Comparison of ENCODE assay signal across 9 mouse cellular contexts in the genomic region with DNA sequence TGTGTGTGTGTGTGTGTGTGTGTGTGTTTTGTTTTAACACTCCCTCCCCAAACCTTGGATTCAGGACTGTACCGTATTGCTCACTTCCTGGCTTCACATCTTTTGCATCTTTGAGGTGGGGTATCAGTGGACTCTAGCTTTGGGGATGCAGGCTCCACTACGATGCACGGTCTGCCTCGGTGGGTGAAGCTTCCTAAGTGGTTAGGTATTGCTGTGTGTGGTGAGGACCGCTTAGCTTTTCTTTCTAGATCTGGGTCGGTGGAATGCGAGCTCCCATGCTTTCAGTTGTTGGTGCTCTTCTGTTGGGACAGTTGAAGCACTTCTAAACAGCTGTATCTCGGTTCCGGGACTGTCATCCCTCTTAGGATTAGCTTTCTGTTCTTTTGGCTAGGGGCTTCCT. TPM values are rescaled to one million over a fixed set of nuclear protein-coding genes. Genes with fewer than 3 reads are reported as not detected.
DNase-seq lines count a peak whose midpoint lies in the region; ATAC-seq and TF ChIP-seq lines count a peak whose summit lies in the region.
"Had no signal": no experiment of that assay in that cellular context is flagged by ENCODE, and none has a peak within 500 bp of the region (broad histone marks: within the 10 kb centered on the region; RNA-seq: fewer than 3 reads in every experiment).

No protein-coding gene starts in this region.

- H3K27ac ChIP-seq in lung, postnatal 0 days (ENCODE audit: low read length) = peak overlapping the region; percentile 99; the same call in 1 of the 2 replicates
- no peak overlapping the region for H3K27ac ChIP-seq in embryonic facial prominence, embryonic 14.5 days (replicated peaks; ENCODE audit: low read depth, low read length)
- H3K27ac ChIP-seq in intestine, postnatal 0 days (ENCODE audit: low read depth, low read length) = no peak overlapping the region
- H3K27ac ChIP-seq in neural tube, embryonic 15.5 days (replicated peaks) = peak overlapping the region; percentile 97

- no peaks in the 10 kb centered on the region for H3K9me3 ChIP-seq in lung, postnatal 0 days (ENCODE audit: low read length)
- no peaks in the 10 kb centered on the region for H3K9me3 ChIP-seq in embryonic facial prominence, embryonic 14.5 days (ENCODE audit: control insufficient read depth, low read length)
- H3K9me3 ChIP-seq in intestine, postnatal 0 days (ENCODE audit: control insufficient read depth) = no peaks in the 10 kb centered on the region
- H3K9me3 ChIP-seq in neural tube, embryonic 15.5 days (replicated peaks) = no peaks in the 10 kb centered on the region

- peak overlapping the region; percentile 98 for H3K4me3 ChIP-seq in lung, postnatal 0 days (ENCODE audit: low read depth, low read length)
- H3K4me3 ChIP-seq in embryonic facial prominence, embryonic 14.5 days (ENCODE audit: low read depth, low read length) = peak overlapping the region; percentile 87
- peak overlapping the region; percentile 78 for H3K4me3 ChIP-seq in intestine, postnatal 0 days (ENCODE audit: low read depth, low read length)
- H3K4me3 ChIP-seq in neural tube, embryonic 15.5 days (replicated peaks) = peak overlapping the region; percentile 91

- WGBS in lung, postnatal 0 days = 7% methylated on average over 9 of the region's 9 CpGs
- WGBS in embryonic facial prominence, embryonic 14.5 days = 8% methylated on average over 9 of the region's 9 CpGs
- WGBS in intestine, postnatal 0 days = 4% methylated on average over 9 of the region's 9 CpGs
- WGBS in neural tube, embryonic 15.5 days = 19% methylated on average over 9 of the region's 9 CpGs

- no peak for TF ChIP-seq EP300 in lung, postnatal 0 days (IDR thresholded peaks at IDR 0.05)

- peaks cover 14% of the 10 kb centered on the region for H3K4me1 ChIP-seq in lung, postnatal 0 days (ENCODE audit: insufficient read depth, low read depth, low read length)
- H3K4me1 ChIP-seq in embryonic facial prominence, embryonic 14.5 days (ENCODE audit: control insufficient read depth, insufficient read depth, low read length) = peaks cover 23% of the 10 kb centered on the region
- H3K4me1 ChIP-seq in intestine, postnatal 0 days (replicated peaks; ENCODE audit: control insufficient read depth, insufficient read depth, low read length) = peaks cover 13% of the 10 kb centered on the region; the same call in 1 of the 2 replicates
- peaks cover 45% of the 10 kb centered on the region for H3K4me1 ChIP-seq in neural tube, embryonic 15.5 days

- peaks cover 5% of the 10 kb centered on the region; the same call in 1 of the 2 replicates for H3K36me3 ChIP-seq in lung, postnatal 0 days (ENCODE audit: insufficient read depth, low read length)
- H3K36me3 ChIP-seq in embryonic facial prominence, embryonic 14.5 days (ENCODE audit: control insufficient read depth, insufficient read depth, low read length) = peaks cover 23% of the 10 kb centered on the region
- H3K36me3 ChIP-seq in intestine, postnatal 0 days (ENCODE audit: control insufficient read depth, insufficient read depth) = peaks cover 12% of the 10 kb centered on the region
- peaks cover 13% of the 10 kb centered on the region for H3K36me3 ChIP-seq in neural tube, embryonic 15.5 days

- H3K27me3 ChIP-seq in lung, postnatal 0 days (replicated peaks; ENCODE audit: insufficient read depth, low read length) = no peaks in the 10 kb centered on the region
- H3K27me3 ChIP-seq in embryonic facial prominence, embryonic 14.5 days (replicated peaks; ENCODE audit: control insufficient read depth, insufficient read depth, low read length) = no peaks in the 10 kb centered on the region
- no peaks in the 10 kb centered on the region for H3K27me3 ChIP-seq in intestine, postnatal 0 days (replicated peaks; ENCODE audit: control insufficient read depth, insufficient read depth, low read length)
- H3K27me3 ChIP-seq in neural tube, embryonic 15.5 days (replicated peaks) = no peaks in the 10 kb centered on the region

- no peak for ATAC-seq in lung, postnatal 0 days
- no peak for ATAC-seq in embryonic facial prominence, embryonic 14.5 days (ENCODE audit: low read depth)
- no peak for ATAC-seq in intestine, postnatal 0 days
- ATAC-seq in neural tube, embryonic 15.5 days (ENCODE audit: low FRiP score) = no peak
- no peak for ATAC-seq in inflammation-experienced regulatory T-cells, adult 6 months

- no peak for DNase-seq in lung, postnatal 0 days (ENCODE audit: low spot score)
- DNase-seq in lung, postnatal 36 days = no peak
- no peak for DNase-seq in embryonic facial prominence, embryonic 14.5 days (ENCODE audit: low spot score)
- no peak for DNase-seq in gastrocnemius, postnatal 10 days
- DNase-seq in kidney, postnatal 4 days = no peak
- DNase-seq: cerebellum, adult 9-11 months had no signal

- TF ChIP-seq CTCF in lung, postnatal 0 days (IDR thresholded peaks at IDR 0.05) = no peak
- TF ChIP-seq CTCF in intestine, postnatal 0 days (IDR thresholded peaks at IDR 0.05; ENCODE audit: low read depth) = no peak

- H3K4me2 ChIP-seq in lung, postnatal 0 days (replicated peaks; ENCODE audit: low read depth, low read length) = peak overlapping the region; percentile 93
- H3K4me2 ChIP-seq in embryonic facial prominence, embryonic 14.5 days (ENCODE audit: low read depth, low read length) = peak overlapping the region; percentile 78
- peak overlapping the region; percentile 73 for H3K4me2 ChIP-seq in intestine, postnatal 0 days (replicated peaks; ENCODE audit: low read depth)
- H3K4me2 ChIP-seq in neural tube, embryonic 15.5 days = peak overlapping the region; percentile 75

- peak overlapping the region; percentile 99 for H3K9ac ChIP-seq in lung, postnatal 0 days (replicated peaks; ENCODE audit: low read depth)
- H3K9ac ChIP-seq in embryonic facial prominence, embryonic 14.5 days (ENCODE audit: low read depth, low read length) = peak overlapping the region; percentile 98
- peak overlapping the region; percentile 94 for H3K9ac ChIP-seq in intestine, postnatal 0 days (ENCODE audit: low read depth, low read length)
- H3K9ac ChIP-seq in neural tube, embryonic 15.5 days (replicated peaks) = peak overlapping the region; percentile 99

RNA-seq across cellular contexts. Expression of a gene that starts 1.1 kb away (rescaled TPM):
- polyA plus RNA-seq in lung, postnatal 0 days (2015; fragmentation: Nextera tagmentation; extraction: Ambion mirVana) = 23.9 and 24.4 TPM in 2 replicates
- 50.7 and 51.0 TPM in 2 replicates for polyA plus RNA-seq in embryonic facial prominence, embryonic 14.5 days (2014; fragmentation: Nextera tagmentation; extraction: Ambion mirVana)
- polyA plus RNA-seq in intestine, postnatal 0 days (2015; fragmentation: Nextera tagmentation; extraction: Ambion mirVana) = 19.9 and 20.8 TPM in 2 replicates
- polyA plus RNA-seq in neural tube, embryonic 15.5 days (2015; fragmentation: Nextera tagmentation; extraction: Ambion mirVana) = 36.4 and 43.0 TPM in 2 replicates
- 10 to 100 TPM; 30.0 to 47.0 (median 45.2) TPM for polyA plus RNA-seq in inflammation-experienced regulatory T-cells, adult 6 months (2017; shearing (Covaris generic))
- 10 to 100 TPM; 27.6 to 30.4 TPM for total RNA-seq in gastrocnemius, postnatal 10 days (2021)

RNA-seq across cellular contexts. Expression of a gene that starts 16.4 kb away (rescaled TPM):
- polyA plus RNA-seq in lung, postnatal 0 days (2015; fragmentation: Nextera tagmentation; extraction: Ambion mirVana) = 36.6 and 39.0 TPM in 2 replicates
- polyA plus RNA-seq in embryonic facial prominence, embryonic 14.5 days (2014; fragmentation: Nextera tagmentation; extraction: Ambion mirVana) = 74.0 and 88.2 TPM in 2 replicates
- 27.8 and 29.8 TPM in 2 replicates for polyA plus RNA-seq in intestine, postnatal 0 days (2015; fragmentation: Nextera tagmentation; extraction: Ambion mirVana)
- polyA plus RNA-seq in neural tube, embryonic 15.5 days (2015; fragmentation: Nextera tagmentation; extraction: Ambion mirVana) = 85.9 and 93.1 TPM in 2 replicates
- 100 to 1,000 TPM in 1 of 3 experiments, 10 to 100 TPM in 2; 82.2 to 102 (median 91.2) TPM for polyA plus RNA-seq in inflammation-experienced regulatory T-cells, adult 6 months (2017; shearing (Covaris generic))
- total RNA-seq in gastrocnemius, postnatal 10 days (2021) = 10 to 100 TPM; 30.8 to 31.6 TPM

RNA-seq across cellular contexts. Expression of a gene that starts 16.5 kb away (rescaled TPM):
- polyA plus RNA-seq in lung, postnatal 0 days (2015; fragmentation: Nextera tagmentation; extraction: Ambion mirVana) = 16.3 and 16.7 TPM in 2 replicates
- 19.1 and 20.5 TPM in 2 replicates for polyA plus RNA-seq in embryonic facial prominence, embryonic 14.5 days (2014; fragmentation: Nextera tagmentation; extraction: Ambion mirVana)
- polyA plus RNA-seq in intestine, postnatal 0 days (2015; fragmentation: Nextera tagmentation; extraction: Ambion mirVana) = 12.2 and 12.8 TPM in 2 replicates
- 34.6 and 39.7 TPM in 2 replicates for polyA plus RNA-seq in neural tube, embryonic 15.5 days (2015; fragmentation: Nextera tagmentation; extraction: Ambion mirVana)
- polyA plus RNA-seq in inflammation-experienced regulatory T-cells, adult 6 months (2017; shearing (Covaris generic)) = 10 to 100 TPM; 11.9 to 17.0 (median 15.0) TPM
- total RNA-seq in gastrocnemius, postnatal 10 days (2021) = 10 to 100 TPM; 13.1 to 18.2 TPM

RNA-seq across cellular contexts. Expression of a gene that starts 19.5 kb away (rescaled TPM):
- 16.0 and 16.4 TPM in 2 replicates for polyA plus RNA-seq in lung, postnatal 0 days (2015; fragmentation: Nextera tagmentation; extraction: Ambion mirVana)
- polyA plus RNA-seq in embryonic facial prominence, embryonic 14.5 days (2014; fragmentation: Nextera tagmentation; extraction: Ambion mirVana) = 13.1 and 13.4 TPM in 2 replicates
- polyA plus RNA-seq in intestine, postnatal 0 days (2015; fragmentation: Nextera tagmentation; extraction: Ambion mirVana) = 10.1 and 11.2 TPM in 2 replicates
- 15.3 and 16.3 TPM in 2 replicates for polyA plus RNA-seq in neural tube, embryonic 15.5 days (2015; fragmentation: Nextera tagmentation; extraction: Ambion mirVana)
- polyA plus RNA-seq in inflammation-experienced regulatory T-cells, adult 6 months (2017; shearing (Covaris generic)) = 1 to 10 TPM; 4.8 to 6.9 (median 6.0) TPM
- total RNA-seq in gastrocnemius, postnatal 10 days (2021) = 1 to 10 TPM; 5.6 to 6.9 TPM

RNA-seq across cellular contexts. Expression of a gene that starts 29.0 kb away (rescaled TPM):
- 443 and 505 TPM in 2 replicates for polyA plus RNA-seq in lung, postnatal 0 days (2015; fragmentation: Nextera tagmentation; extraction: Ambion mirVana)
- 497 and 552 TPM in 2 replicates for polyA plus RNA-seq in embryonic facial prominence, embryonic 14.5 days (2014; fragmentation: Nextera tagmentation; extraction: Ambion mirVana)
- 703 and 717 TPM in 2 replicates for polyA plus RNA-seq in intestine, postnatal 0 days (2015; fragmentation: Nextera tagmentation; extraction: Ambion mirVana)
- 535 and 605 TPM in 2 replicates for polyA plus RNA-seq in neural tube, embryonic 15.5 days (2015; fragmentation: Nextera tagmentation; extraction: Ambion mirVana)
- polyA plus RNA-seq in inflammation-experienced regulatory T-cells, adult 6 months (2017; shearing (Covaris generic)) = 100 to 1,000 TPM; 608 to 774 (median 726) TPM
- total RNA-seq in gastrocnemius, postnatal 10 days (2021) = 100 to 1,000 TPM; 680 to 749 TPM

Comparison
In these comparisons a context has a peak if more than half of its experiments do, and no peak if none do; other contexts are left out.
1. H3K27ac ChIP-seq: peak in lung, postnatal 0 days (single experiment) and neural tube, embryonic 15.5 days (single experiment); none in embryonic facial prominence, embryonic 14.5 days (single experiment) and intestine, postnatal 0 days (single experiment).
2. Peak in every context shown above with its lines, with median percentiles within 50 percentile points of each other: H3K4me2 ChIP-seq, H3K4me3 ChIP-seq and H3K9ac ChIP-seq.